Mouse (Mus musculus): ENCODE data around the gene Hspb6. TPM values are rescaled to one million over a fixed set of nuclear protein-coding genes. Genes with fewer than 3 reads are reported as not detected.

Gene Hspb6
- 1 to 10 TPM; 1.9 to 4.1 TPM for polyA plus RNA-seq (2017; shearing (Covaris generic))

DNA sequence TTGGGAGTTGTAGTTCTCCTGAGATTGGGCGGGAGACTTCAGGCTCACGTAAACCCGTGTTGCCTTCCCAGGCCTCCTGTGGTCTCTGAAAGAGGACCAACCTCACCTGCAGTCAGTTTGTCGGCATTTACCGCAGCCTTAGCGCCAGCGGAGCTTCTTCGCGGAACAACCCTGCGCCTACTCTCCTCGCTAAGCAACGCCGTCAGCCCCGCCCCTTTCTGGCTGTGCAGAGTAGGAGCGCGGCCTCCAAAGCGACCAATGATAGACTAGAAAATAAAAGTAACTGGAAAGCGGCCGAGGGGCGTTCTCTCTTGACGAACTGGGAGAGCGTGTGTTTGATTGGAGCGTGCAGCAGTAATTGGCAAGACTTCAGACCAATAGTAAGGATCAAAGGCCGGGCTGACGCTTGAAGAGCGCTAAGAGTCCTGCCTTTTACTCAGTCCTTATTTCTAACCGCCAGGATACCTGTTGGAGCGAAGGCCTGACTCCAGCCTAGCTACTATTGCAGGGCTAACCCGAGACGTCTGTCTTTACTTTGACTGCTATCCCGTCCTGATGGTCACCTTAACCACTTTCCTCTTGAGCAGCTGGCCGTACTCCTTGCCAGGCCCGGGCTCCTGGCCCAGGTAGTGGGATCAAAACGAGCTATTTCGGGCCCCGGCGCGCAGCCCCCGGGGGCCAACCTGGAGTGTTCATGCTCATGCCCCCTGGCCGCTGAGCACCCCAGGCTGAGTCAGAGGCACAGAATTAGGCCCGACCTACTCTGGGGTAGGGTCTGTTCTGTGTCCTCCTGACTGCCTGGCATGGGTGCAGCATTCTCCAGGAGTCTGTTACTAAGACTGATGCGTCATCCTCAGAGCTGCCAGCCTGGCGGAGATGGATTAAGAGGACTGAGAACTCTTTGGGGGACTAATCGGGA is at the start of gene Hspb6, which contains the start of gene Proser3:
Hspb6 (plus strand) TSS at position 77 of the 919 bp plus-strand sequence.
Proser3 (minus strand) TSS at position 198 of the 919 bp plus-strand sequence.

DNA sequence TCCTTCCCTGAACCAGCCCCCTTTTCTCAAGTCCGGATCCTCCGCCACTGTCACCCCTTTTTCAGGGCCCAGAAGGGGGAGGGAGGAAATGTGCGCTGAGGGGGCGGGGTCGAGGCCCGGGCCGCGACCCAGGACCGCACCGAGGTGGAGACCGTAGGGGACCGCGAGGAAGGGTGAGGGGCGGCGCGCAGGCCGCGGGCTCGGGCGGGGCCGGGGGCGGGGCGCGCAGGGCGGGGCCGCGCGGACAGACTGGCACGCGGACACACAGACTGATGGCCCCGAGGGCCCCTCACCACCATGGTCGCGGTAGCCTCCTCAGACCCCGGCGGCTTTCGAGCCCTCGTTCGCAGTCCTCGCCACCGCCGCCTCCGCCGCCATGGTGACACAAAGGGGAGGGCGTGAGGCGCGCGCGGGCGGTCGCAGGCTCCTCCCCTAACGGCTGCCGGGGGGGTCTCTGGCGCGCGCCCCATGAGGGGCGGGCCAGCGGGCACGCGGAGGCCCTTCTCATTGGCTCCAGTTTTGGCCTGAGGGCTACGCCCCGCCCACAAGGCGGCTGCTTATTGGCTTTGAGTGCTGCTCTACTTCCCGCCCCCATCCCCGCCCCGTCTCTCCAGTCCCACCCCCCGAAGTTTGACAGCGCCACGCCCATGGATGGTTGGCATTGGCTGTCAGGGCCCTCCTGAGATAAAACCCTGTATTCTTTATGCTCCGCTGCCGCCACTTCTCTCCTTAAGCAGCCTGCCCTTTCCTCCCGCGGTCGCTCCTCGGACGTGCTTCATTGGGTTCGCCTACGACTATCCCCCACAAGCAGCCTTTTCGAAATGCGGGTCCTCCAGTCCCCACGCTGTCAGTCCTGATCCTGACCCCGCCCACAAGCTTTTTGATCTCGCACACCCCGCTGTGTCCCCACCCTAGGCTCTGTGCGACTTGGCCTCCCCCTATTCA is 17.1 kb upstream of the Hspb6 start, which contains the start of gene Arhgap33:
Arhgap33 (minus strand) TSS at position 428 of the 945 bp plus-strand sequence.

DNA sequence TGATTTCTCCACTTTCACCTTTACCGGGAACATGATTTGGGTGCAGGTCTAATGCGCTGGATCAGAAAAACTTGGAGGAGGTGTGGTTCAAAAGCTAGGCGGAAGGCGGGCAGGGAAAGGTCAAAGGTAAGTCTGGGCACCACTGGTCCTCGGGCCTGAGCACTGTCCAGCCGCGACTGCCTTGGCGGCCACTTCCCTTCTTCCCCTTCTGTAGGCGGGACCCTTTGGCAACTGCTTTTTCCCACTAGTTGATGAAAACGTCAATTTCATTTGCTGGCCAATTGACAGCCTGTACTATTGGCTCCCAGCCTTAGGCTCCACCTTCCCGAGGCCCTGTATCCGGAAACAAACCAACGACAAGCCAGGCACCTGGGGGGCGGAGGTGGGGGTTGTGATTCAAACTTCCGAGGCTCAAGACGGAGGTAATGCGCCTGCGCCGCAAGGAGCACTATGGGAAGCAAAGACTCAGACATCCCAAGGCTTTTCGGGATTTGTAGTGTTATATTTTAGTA is 7.5 kb downstream of the Hspb6 start, which contains the start of gene Lin37:
Lin37 (minus strand) TSS at position 396 of the 512 bp plus-strand sequence.

DNA sequence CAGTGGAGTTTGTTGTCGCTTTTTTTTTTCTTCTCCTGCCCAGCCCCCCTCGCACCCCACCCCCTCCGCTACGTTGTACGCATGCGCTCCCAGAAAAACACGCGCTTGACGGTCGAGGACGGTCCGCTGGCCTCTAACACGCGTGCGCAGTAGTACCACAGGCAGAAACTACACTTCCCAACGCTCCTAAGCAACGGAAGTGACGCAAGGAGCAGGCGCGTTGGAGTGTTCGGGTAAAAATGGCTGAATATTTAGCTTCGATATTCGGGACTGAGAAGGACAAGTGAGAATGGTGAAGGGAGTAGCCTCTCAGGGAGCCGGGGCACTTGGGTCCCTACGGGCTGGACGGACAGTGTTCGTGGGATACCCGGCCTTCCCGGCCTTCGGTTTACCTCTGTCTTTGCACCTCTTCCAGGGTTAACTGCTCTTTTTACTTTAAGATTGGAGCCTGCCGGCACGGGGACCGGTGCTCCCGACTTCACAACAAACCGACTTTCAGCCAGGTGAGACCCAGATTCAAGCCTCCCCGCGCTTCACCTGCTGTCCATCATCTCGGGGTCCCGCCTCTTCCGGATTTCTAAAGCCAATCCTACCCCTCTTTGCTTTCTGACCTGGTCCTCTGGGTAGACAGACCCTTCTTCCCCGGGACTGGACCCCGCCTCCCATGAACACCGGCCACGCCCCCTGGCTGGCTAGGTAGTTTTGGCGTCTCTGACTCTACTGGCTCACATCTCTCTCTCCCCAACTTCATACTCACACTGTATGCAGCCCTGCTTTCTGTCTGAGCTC is 11.3 kb downstream of the Hspb6 start, which contains the start of the genes U2af1l4, Gm49396 and Psenen:
U2af1l4 (plus strand) TSS at position 185 of the 789 bp plus-strand sequence.
Gm49396 (plus strand) TSS at position 228 of the 789 bp plus-strand sequence.
Psenen (minus strand) TSS at position 511 of the 789 bp plus-strand sequence.

DNA sequence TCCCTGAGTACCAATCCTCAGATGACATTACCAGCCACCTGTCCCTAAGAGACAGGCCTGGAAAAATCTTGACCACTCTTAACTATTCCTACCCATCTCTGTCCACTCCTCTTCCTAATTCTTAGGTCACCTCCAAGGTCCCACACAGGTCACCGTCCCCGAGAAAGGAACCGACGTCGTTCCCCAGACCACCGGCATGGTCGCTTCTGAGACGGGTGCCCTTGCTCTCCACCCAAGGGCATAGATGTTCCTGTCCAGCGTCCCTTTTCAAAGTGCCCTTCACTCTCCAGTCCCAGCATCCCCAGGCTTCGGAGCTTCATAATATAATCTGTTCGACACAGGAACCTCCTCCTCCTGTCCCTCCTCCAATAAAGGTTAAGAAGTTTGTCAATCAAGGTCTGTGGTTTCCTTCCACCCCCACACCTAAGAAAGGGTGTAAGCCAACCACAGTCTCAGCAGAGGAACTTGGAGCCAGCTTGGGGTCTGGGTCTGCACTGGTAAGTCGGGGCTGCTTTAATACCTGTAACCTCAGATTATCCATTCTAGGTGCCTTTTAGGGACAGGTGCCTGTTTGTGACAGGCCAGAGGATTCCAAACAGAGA is 13.1 kb downstream of the Hspb6 start, which contains the start of gene Igflr1:
Igflr1 (plus strand) TSS at position 458 of the 602 bp plus-strand sequence.

DNA sequence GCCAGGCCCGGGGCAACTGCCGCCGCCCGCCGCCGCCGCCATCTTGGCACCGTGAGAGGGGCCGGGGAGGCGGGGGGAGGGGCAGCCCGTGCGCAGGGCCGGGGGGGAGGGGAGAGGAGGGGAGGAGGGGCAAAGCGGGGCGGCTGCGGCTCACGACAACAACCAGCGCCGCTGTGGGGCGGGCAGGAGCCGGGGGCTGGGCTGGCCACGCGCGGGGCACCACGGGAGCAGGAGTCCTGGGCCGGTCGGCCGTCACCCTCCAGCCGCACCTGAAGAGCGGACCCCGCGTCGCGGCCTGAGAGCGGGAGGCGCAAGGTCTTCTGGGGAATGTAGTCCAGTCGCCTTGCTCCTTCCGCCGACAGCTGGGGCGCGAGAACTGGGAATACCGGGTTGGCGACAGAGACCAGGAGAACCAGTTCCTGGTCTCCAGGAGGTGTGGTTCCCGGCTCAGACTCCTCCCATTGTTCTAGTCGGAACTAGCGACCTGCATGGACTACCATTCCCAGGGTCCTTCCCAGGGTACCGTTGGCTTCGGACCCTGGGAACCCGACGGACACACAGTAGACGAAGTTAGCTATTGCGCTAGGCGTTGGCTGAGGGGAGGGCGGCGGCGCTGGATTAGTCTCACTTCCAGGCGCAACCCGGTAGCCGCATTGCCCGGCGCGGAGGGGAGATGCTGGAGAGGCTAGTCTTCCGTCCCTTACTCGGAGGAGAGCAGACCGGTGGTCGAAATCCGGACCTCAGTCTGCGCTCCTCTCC is 36.9 kb downstream of the Hspb6 start, which contains the start of gene Kmt2b:
Kmt2b (minus strand) TSS at position 51 of the 759 bp plus-strand sequence.

DNA sequence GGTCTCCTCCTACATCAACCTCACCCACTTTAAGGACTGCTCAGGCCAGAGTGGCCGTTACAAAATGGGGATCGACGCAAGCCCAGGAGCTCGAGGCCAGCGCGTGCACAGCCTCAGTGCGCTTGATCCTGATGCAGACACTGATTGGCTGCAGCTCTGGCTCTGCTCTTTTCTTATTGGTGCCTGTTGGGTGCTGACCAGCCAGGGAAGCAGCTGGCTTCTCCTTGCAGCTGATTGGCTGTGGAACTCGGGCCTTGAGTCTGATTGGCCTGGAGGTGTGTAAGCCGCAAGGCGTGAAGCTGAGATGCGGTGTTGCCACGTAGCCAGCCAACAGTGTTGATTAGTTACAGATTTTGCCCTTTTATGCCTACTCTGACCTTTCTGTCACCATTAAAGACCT is 46.8 kb downstream of the Hspb6 start, which contains the start of gene Zbtb32:
Zbtb32 (minus strand) TSS at position 124 of the 400 bp plus-strand sequence.

Other genes starting within 250 kb of the Hspb6 start
- 100 to 1,000 TPM in 1 of 2 experiments, 10 to 100 TPM in 1; 92.7 to 159 TPM for gene Alkbh6, start 243.5 kb upstream of the Hspb6 start, polyA plus RNA-seq (2017; shearing (Covaris generic))
- 10 to 100 TPM in 1 of 2 experiments, 1 to 10 TPM in 1; 3.8 to 22.5 TPM for gene Syne4, start 237.4 kb upstream of the Hspb6 start, polyA plus RNA-seq (2017; shearing (Covaris generic))
- not detected for gene E130208F15Rik, start 230.4 kb upstream of the Hspb6 start, polyA plus RNA-seq (2017; shearing (Covaris generic))
- 10 to 100 TPM; 32.0 to 75.5 TPM for gene Sdhaf1, start 228.3 kb upstream of the Hspb6 start, polyA plus RNA-seq (2017; shearing (Covaris generic))
- gene Lrfn3, start 189.4 kb upstream of the Hspb6 start, polyA plus RNA-seq (2017; shearing (Covaris generic)), result not detected
- gene Tyrobp, start 138.4 kb upstream of the Hspb6 start, polyA plus RNA-seq (2017; shearing (Covaris generic)), result 10 to 100 TPM in 1 of 2 experiments, 1 to 10 TPM in 1; 7.1 to 32.2 TPM
- 100 to 1,000 TPM; 470 to 543 TPM for gene Hcst, start 132.3 kb upstream of the Hspb6 start, polyA plus RNA-seq (2017; shearing (Covaris generic))
- 10 to 100 TPM; 78.6 to 95.9 TPM for gene Nfkbid, start 130.4 kb upstream of the Hspb6 start, polyA plus RNA-seq (2017; shearing (Covaris generic))
- 10 to 100 TPM; 10.8 to 23.2 TPM for gene Aplp1, start 106.6 kb upstream of the Hspb6 start, polyA plus RNA-seq (2017; shearing (Covaris generic))
- not detected for gene Kirrel2, start 94.5 kb upstream of the Hspb6 start, polyA plus RNA-seq (2017; shearing (Covaris generic))
- not detected for gene Nphs1, start 93.9 kb upstream of the Hspb6 start, polyA plus RNA-seq (2017; shearing (Covaris generic))
- gene Prodh2, start 58.6 kb upstream of the Hspb6 start, polyA plus RNA-seq (2017; shearing (Covaris generic)), result not detected
- gene Arhgap33, start 17.1 kb upstream of the Hspb6 start, polyA plus RNA-seq (2017; shearing (Covaris generic)), result 1 to 10 TPM; 1.5 to 2.5 TPM
- gene Proser3, start 121 bp downstream of the Hspb6 start, polyA plus RNA-seq (2017; shearing (Covaris generic)), result 1 to 10 TPM; 5.7 to 6.2 TPM
- gene Lin37, start 7.7 kb downstream of the Hspb6 start, polyA plus RNA-seq (2017; shearing (Covaris generic)), result 100 to 1,000 TPM in 1 of 2 experiments, 10 to 100 TPM in 1; 92.9 to 107 TPM
- gene U2af1l4, start 11.1 kb downstream of the Hspb6 start, polyA plus RNA-seq (2017; shearing (Covaris generic)), result 10 to 100 TPM; 28.3 to 67.8 TPM
- 10 to 100 TPM; 53.5 to 82.4 TPM for gene Gm49396, start 11.2 kb downstream of the Hspb6 start, polyA plus RNA-seq (2017; shearing (Covaris generic))
- gene Psenen, start 11.4 kb downstream of the Hspb6 start, polyA plus RNA-seq (2017; shearing (Covaris generic)), result 100 to 1,000 TPM; 231 to 234 TPM
- 100 to 1,000 TPM in 1 of 2 experiments, 10 to 100 TPM in 1; 66.2 to 268 TPM for gene Igflr1, start 13.2 kb downstream of the Hspb6 start, polyA plus RNA-seq (2017; shearing (Covaris generic))
- 10 to 100 TPM; 14.9 to 15.1 TPM for gene Kmt2b, start 36.5 kb downstream of the Hspb6 start, polyA plus RNA-seq (2017; shearing (Covaris generic))
- 10 to 100 TPM; 12.9 to 34.9 TPM for gene Zbtb32, start 46.7 kb downstream of the Hspb6 start, polyA plus RNA-seq (2017; shearing (Covaris generic))
- 1 to 10 TPM in 1 of 2 experiments, under 1 TPM in 1; 0.32 to 1.8 TPM for gene Upk1a, start 60.7 kb downstream of the Hspb6 start, polyA plus RNA-seq (2017; shearing (Covaris generic))
- gene Cox6b1, start 74.0 kb downstream of the Hspb6 start, polyA plus RNA-seq (2017; shearing (Covaris generic)), result 100 to 1,000 TPM; 713 to 756 TPM
- gene Etv2, start 83.7 kb downstream of the Hspb6 start, polyA plus RNA-seq (2017; shearing (Covaris generic)), result not detected
- gene Rbm42, start 98.1 kb downstream of the Hspb6 start, polyA plus RNA-seq (2017; shearing (Covaris generic)), result 100 to 1,000 TPM; 125 to 166 TPM
- 10 to 100 TPM; 18.3 to 29.7 TPM for gene Haus5, start 112.8 kb downstream of the Hspb6 start, polyA plus RNA-seq (2017; shearing (Covaris generic))
- under 1 TPM in 1 of 2 experiments, not detected in 1; 0.50 TPM for gene Pmis2, start 119.4 kb downstream of the Hspb6 start, polyA plus RNA-seq (2017; shearing (Covaris generic))
- gene 2200002J24Rik, start 146.7 kb downstream of the Hspb6 start, polyA plus RNA-seq (2017; shearing (Covaris generic)), result not detected
- gene Atp4a, start 160.0 kb downstream of the Hspb6 start, polyA plus RNA-seq (2017; shearing (Covaris generic)), result under 1 TPM in 1 of 2 experiments, not detected in 1; 0.34 TPM
- 100 to 1,000 TPM in 1 of 2 experiments, 10 to 100 TPM in 1; 85.3 to 135 TPM for gene Tmem147, start 177.4 kb downstream of the Hspb6 start, polyA plus RNA-seq (2017; shearing (Covaris generic))
- under 1 TPM; 0.34 to 0.55 TPM for gene Gapdhs, start 191.5 kb downstream of the Hspb6 start, polyA plus RNA-seq (2017; shearing (Covaris generic))
- gene Sbsn, start 199.3 kb downstream of the Hspb6 start, polyA plus RNA-seq (2017; shearing (Covaris generic)), result 1 to 10 TPM in 1 of 2 experiments, not detected in 1; 2.9 TPM
- gene Dmkn, start 211.6 kb downstream of the Hspb6 start, polyA plus RNA-seq (2017; shearing (Covaris generic)), result not detected
- gene Krtdap, start 235.7 kb downstream of the Hspb6 start, polyA plus RNA-seq (2017; shearing (Covaris generic)), result not detected